Mouse (Mus musculus): ENCODE data around the gene D16Ertd472e.

GRCm38 (mm10) chr16:78547367-78547766 is 29.1 kb downstream of the D16Ertd472e start:
- TF ChIP-seq POLR2A (IDR thresholded peaks at IDR 0.05; ENCODE audit: low read depth, low read length) (no peak), CTCF (IDR thresholded peaks at IDR 0.05; ENCODE audit: borderline replicate concordance, insufficient read depth, low read length) (no peak)
